Mouse (Mus musculus): ENCODE results near the gene Slc28a3. TPM values are rescaled to one million over a fixed set of nuclear protein-coding genes. Genes with fewer than 3 reads are reported as not detected.

Slc28a3 gene
- polyA plus RNA-seq, 1 experiment = 0.07 TPM

GRCm38 (mm10) chr13:58514147-58514727 lies 96.4 kb downstream of the Slc28a3 start:
- no peak overlapping the region for H3K4me3 ChIP-seq (replicated peaks)
- H3K4me1 ChIP-seq = no peaks in the 10 kb centered on the region
- H3K27me3 ChIP-seq (replicated peaks) = peaks cover 6% of the 10 kb centered on the region
- H3K9me3 ChIP-seq = peaks cover 5% of the 10 kb centered on the region
- TF ChIP-seq FLI1 (IDR thresholded peaks at IDR 0.05; ENCODE audit: low read length) (no peak), GATA1 (IDR thresholded peaks at IDR 0.05; ENCODE audit: borderline replicate concordance, low read length) (no peak)
- no peaks in the 10 kb centered on the region for H3K36me3 ChIP-seq (replicated peaks; ENCODE audit: low read length)

GRCm38 (mm10) chr13:58511926-58512325 lies 98.8 kb downstream of the Slc28a3 start:
- Histone ChIP-seq H3K4me3 (replicated peaks) (no peak overlapping the region), H3K36me3 (replicated peaks; ENCODE audit: low read length) (no peaks in the 10 kb centered on the region), H3K4me1 (no peaks in the 10 kb centered on the region), H3K27me3 (replicated peaks) (peaks cover 8% of the 10 kb centered on the region), H3K9me3 (peaks cover 5% of the 10 kb centered on the region)
- TF ChIP-seq GATA1 (IDR thresholded peaks at IDR 0.05; ENCODE audit: borderline replicate concordance, low read length) (no peak), FLI1 (IDR thresholded peaks at IDR 0.05; ENCODE audit: low read length) (no peak)

GRCm38 (mm10) chr13:58511248-58511647 lies 99.4 kb downstream of the Slc28a3 start:
- H3K27me3 ChIP-seq (replicated peaks) = peaks cover 8% of the 10 kb centered on the region
- no peaks in the 10 kb centered on the region for H3K4me1 ChIP-seq
- H3K36me3 ChIP-seq (replicated peaks; ENCODE audit: low read length) = no peaks in the 10 kb centered on the region
- TF ChIP-seq GATA1 (IDR thresholded peaks at IDR 0.05; ENCODE audit: borderline replicate concordance, low read length) = no peak
- no peak for TF ChIP-seq FLI1 (IDR thresholded peaks at IDR 0.05; ENCODE audit: low read length)
- no peak overlapping the region for H3K4me3 ChIP-seq (replicated peaks)
- peaks cover 2% of the 10 kb centered on the region for H3K9me3 ChIP-seq

GRCm38 (mm10) chr13:58509241-58509640 lies 101.4 kb downstream of the Slc28a3 start:
- H3K4me3 ChIP-seq (replicated peaks) = no peak overlapping the region
- no peaks in the 10 kb centered on the region for H3K36me3 ChIP-seq (replicated peaks; ENCODE audit: low read length)
- TF ChIP-seq FLI1 (IDR thresholded peaks at IDR 0.05; ENCODE audit: low read length) = no peak
- TF ChIP-seq GATA1 (IDR thresholded peaks at IDR 0.05; ENCODE audit: borderline replicate concordance, low read length) = no peak
- peaks cover 14% of the 10 kb centered on the region for H3K27me3 ChIP-seq (replicated peaks)
- H3K9me3 ChIP-seq = no peaks in the 10 kb centered on the region
- no peaks in the 10 kb centered on the region for H3K4me1 ChIP-seq

GRCm38 (mm10) chr13:58503610-58504009 lies 107.1 kb downstream of the Slc28a3 start:
- TF ChIP-seq GATA1 (IDR thresholded peaks at IDR 0.05; ENCODE audit: borderline replicate concordance, low read length) (no peak), FLI1 (IDR thresholded peaks at IDR 0.05; ENCODE audit: low read length) (no peak)
- no peaks in the 10 kb centered on the region for H3K36me3 ChIP-seq (replicated peaks; ENCODE audit: low read length)

GRCm38 (mm10) chr13:58497809-58498208 lies 112.9 kb downstream of the Slc28a3 start:
- no peak for TF ChIP-seq FLI1 (IDR thresholded peaks at IDR 0.05; ENCODE audit: low read length)
- TF ChIP-seq GATA1 (IDR thresholded peaks at IDR 0.05; ENCODE audit: borderline replicate concordance, low read length) = no peak
- H3K36me3 ChIP-seq (replicated peaks; ENCODE audit: low read length) = no peaks in the 10 kb centered on the region
- H3K4me1 ChIP-seq = no peaks in the 10 kb centered on the region
- H3K9me3 ChIP-seq = peaks cover under 1% of the 10 kb centered on the region; the same call in 1 of the 2 replicates
- H3K4me3 ChIP-seq (replicated peaks) = no peak overlapping the region
- peaks cover 27% of the 10 kb centered on the region for H3K27me3 ChIP-seq (replicated peaks)

More at GRCm38 (mm10) chr13:58503610-58504009, 107.1 kb downstream of the Slc28a3 start:
- H3K4me3 ChIP-seq (replicated peaks) = no peak overlapping the region
- H3K4me1 ChIP-seq = no peaks in the 10 kb centered on the region
- H3K9me3 ChIP-seq = no peaks in the 10 kb centered on the region
- H3K27me3 ChIP-seq (replicated peaks) = peaks cover 19% of the 10 kb centered on the region

Other genes starting within 250 kb of the Slc28a3 start
- 1.1 and 3.2 TPM in 2 replicates for gene 2210016F16Rik, start 225.7 kb downstream of the Slc28a3 start, polyA plus RNA-seq (2012; ENCODE audit: insufficient read depth, low replicate concordance)
- 0.42 and 2.8 TPM in 2 replicates for gene Rmi1, start 208.6 kb downstream of the Slc28a3 start, polyA plus RNA-seq (2012; ENCODE audit: insufficient read depth, low replicate concordance)
- gene Hnrnpk, start 207.5 kb downstream of the Slc28a3 start, polyA plus RNA-seq (2012; ENCODE audit: insufficient read depth, low replicate concordance) = 91.3 and 488 TPM in 2 replicates
- gene Ntrk2, start 195.7 kb upstream of the Slc28a3 start, polyA plus RNA-seq (2012; ENCODE audit: insufficient read depth, low replicate concordance) = not detected in 2 replicates

All from megakaryocyte, embryonic 14.5 days (primary cell).